Comparison of ENCODE assay signal across 7 mouse cellular contexts in genomic region chr12:83972117-83972516, GRCm38 (mm10). TPM values are rescaled to one million over a fixed set of nuclear protein-coding genes. Genes with fewer than 3 reads are reported as not detected.
DNase-seq lines count a peak whose midpoint lies in the region; ATAC-seq and TF ChIP-seq lines count a peak whose summit lies in the region.

No protein-coding gene starts in this region.

- DNase-seq in liver (no peak), G1E (ENCODE audit: low spot score) (peak; percentile 45)
- peak; percentile 66 for DNase-seq in embryo, embryonic 11 days
- peak; percentile 86 for DNase-seq in kidney, adult 9 months
- no peak for DNase-seq in c-Kit-positive CD71-positive TER-119-positive erythroid progenitor cells, embryonic 14.5 days (ENCODE audit: low spot score)

- WGBS in liver, embryonic 12.5 days (ENCODE audit: insufficient replicate concordance) = 36% methylated on average over 2 of the region's 2 CpGs
- 41% methylated on average over 2 of the region's 2 CpGs for WGBS in lung, embryonic 16.5 days

- H3K36me3 ChIP-seq in liver, embryonic 12.5 days = no peaks in the 10 kb centered on the region
- H3K36me3 ChIP-seq in G1E (replicated peaks) = no peaks in the 10 kb centered on the region
- H3K36me3 ChIP-seq in lung, embryonic 16.5 days (ENCODE audit: control insufficient read depth, insufficient read depth, low read length) = no peaks in the 10 kb centered on the region

- ATAC-seq in liver, embryonic 12.5 days = 0 out of 2 replicates have a peak, but pooled peaks have one; percentile 30
- ATAC-seq in G1E (ENCODE audit: extremely low read depth, insufficient number of reproducible peaks, low FRiP score, poor library complexity, severe bottlenecking) = no peak
- peak; percentile 69; the same call in 1 of the 2 replicates for ATAC-seq in lung, embryonic 16.5 days (ENCODE audit: low read depth)

- peak; percentile 6; the same call in 1 of the 2 replicates for TF ChIP-seq CTCF in G1E (IDR thresholded peaks at IDR 0.05; ENCODE audit: low read depth, low read length)

- H3K9me3 ChIP-seq in liver, embryonic 12.5 days (replicated peaks) = peaks cover 5% of the 10 kb centered on the region; the same call in 1 of the 2 replicates
- H3K9me3 ChIP-seq in G1E (replicated peaks) = peaks cover 7% of the 10 kb centered on the region
- no peaks in the 10 kb centered on the region for H3K9me3 ChIP-seq in lung, embryonic 16.5 days (ENCODE audit: control insufficient read depth, low read length)

- no peaks in the 10 kb centered on the region for H3K4me1 ChIP-seq in liver, embryonic 12.5 days
- H3K4me1 ChIP-seq in G1E (ENCODE audit: insufficient read depth, low read depth, low read length) = peaks cover 8% of the 10 kb centered on the region
- H3K4me1 ChIP-seq in lung, embryonic 16.5 days (replicated peaks; ENCODE audit: control insufficient read depth, insufficient read depth, low read length) = no peaks in the 10 kb centered on the region

- H3K9ac ChIP-seq in liver, embryonic 12.5 days = no peak overlapping the region
- no peak overlapping the region for H3K9ac ChIP-seq in lung, embryonic 16.5 days (ENCODE audit: low read length)

- H3K27me3 ChIP-seq in liver, embryonic 12.5 days (replicated peaks) = no peaks in the 10 kb centered on the region
- H3K27me3 ChIP-seq in G1E (ENCODE audit: insufficient read depth, low read length) = peaks cover 28% of the 10 kb centered on the region
- no peaks in the 10 kb centered on the region for H3K27me3 ChIP-seq in lung, embryonic 16.5 days (ENCODE audit: control insufficient read depth, insufficient read depth, low read depth, low read length)

- no peak overlapping the region for H3K27ac ChIP-seq in liver, embryonic 12.5 days
- no peak overlapping the region for H3K27ac ChIP-seq in lung, embryonic 16.5 days (ENCODE audit: low read length)

- H3K4me2 ChIP-seq in liver, embryonic 12.5 days = no peak overlapping the region
- no peak overlapping the region for H3K4me2 ChIP-seq in lung, embryonic 16.5 days (ENCODE audit: low read depth, low read length)

- H3K4me3 ChIP-seq in liver, embryonic 12.5 days = no peak overlapping the region
- no peak overlapping the region for H3K4me3 ChIP-seq in G1E (ENCODE audit: low read depth, low read length)
- no peak overlapping the region for H3K4me3 ChIP-seq in lung, embryonic 16.5 days (ENCODE audit: low read length)

RNA-seq across cellular contexts. Expression of gene Heatr4, which starts 12.5 kb away (rescaled TPM):
- not detected in 2 replicates for polyA plus RNA-seq in liver, embryonic 12.5 days (2016; fragmentation: Nextera tagmentation; extraction: Ambion mirVana)
- total RNA-seq in G1E (2014; fragmentation: Nextera tagmentation) (not detected in 2 replicates), G1E (2017) (0.06 and 0.22 TPM in 2 replicates)
- polyA plus RNA-seq in G1E (2012) = not detected in 2 replicates
- not detected in 2 replicates for polyA plus RNA-seq in lung, embryonic 16.5 days (2015; fragmentation: Nextera tagmentation; extraction: Ambion mirVana)

RNA-seq across cellular contexts. Expression of gene Acot2, which starts 15.5 kb away (rescaled TPM):
- 15.1 and 15.2 TPM in 2 replicates for polyA plus RNA-seq in liver, embryonic 12.5 days (2016; fragmentation: Nextera tagmentation; extraction: Ambion mirVana)
- not detected in 2 replicates for total RNA-seq in G1E (2014; fragmentation: Nextera tagmentation)
- 0.22 TPM in 1 of 2 replicates, not detected in the other for total RNA-seq in G1E (2017)
- polyA plus RNA-seq in G1E (2012) = 0.02 TPM in 1 of 2 replicates, not detected in the other
- polyA plus RNA-seq in lung, embryonic 16.5 days (2015; fragmentation: Nextera tagmentation; extraction: Ambion mirVana) = 40.9 and 43.6 TPM in 2 replicates

RNA-seq across cellular contexts. Expression of gene Riox1, which starts 21.7 kb away (rescaled TPM):
- polyA plus RNA-seq in liver, embryonic 12.5 days (2016; fragmentation: Nextera tagmentation; extraction: Ambion mirVana) = 22.3 and 22.8 TPM in 2 replicates
- total RNA-seq in G1E (2014; fragmentation: Nextera tagmentation) (25.8 and 30.6 TPM in 2 replicates), G1E (2017) (28.0 and 35.7 TPM in 2 replicates)
- polyA plus RNA-seq in G1E (2012) = 107 and 138 TPM in 2 replicates
- 8.1 and 8.9 TPM in 2 replicates for polyA plus RNA-seq in lung, embryonic 16.5 days (2015; fragmentation: Nextera tagmentation; extraction: Ambion mirVana)

RNA-seq across cellular contexts. Expression of gene Acot1, which starts 37.2 kb away (rescaled TPM):
- 26.6 and 31.3 TPM in 2 replicates for polyA plus RNA-seq in liver, embryonic 12.5 days (2016; fragmentation: Nextera tagmentation; extraction: Ambion mirVana)
- total RNA-seq in G1E (2014; fragmentation: Nextera tagmentation) = not detected in 2 replicates
- 0.11 TPM in 1 of 2 replicates, not detected in the other for total RNA-seq in G1E (2017)
- polyA plus RNA-seq in G1E (2012) = not detected in 2 replicates
- polyA plus RNA-seq in lung, embryonic 16.5 days (2015; fragmentation: Nextera tagmentation; extraction: Ambion mirVana) = 82.2 and 86.7 TPM in 2 replicates

RNA-seq across cellular contexts. Expression of gene Numb, which starts 50.4 kb away (rescaled TPM):
- polyA plus RNA-seq in liver, embryonic 12.5 days (2016; fragmentation: Nextera tagmentation; extraction: Ambion mirVana) = 17.7 and 18.4 TPM in 2 replicates
- total RNA-seq in G1E (2014; fragmentation: Nextera tagmentation) = 50.2 and 65.8 TPM in 2 replicates
- total RNA-seq in G1E (2017) = 52.8 and 58.1 TPM in 2 replicates
- 34.4 and 40.1 TPM in 2 replicates for polyA plus RNA-seq in G1E (2012)
- 46.1 and 46.6 TPM in 2 replicates for polyA plus RNA-seq in lung, embryonic 16.5 days (2015; fragmentation: Nextera tagmentation; extraction: Ambion mirVana)

Comparison
In these comparisons a context has a peak if more than half of its experiments do, and no peak if none do; other contexts are left out.
1. DNase-seq: peak in G1E (single experiment), embryo, embryonic 11 days (single experiment) and kidney, adult 9 months (single experiment); none in liver (single experiment) and c-Kit-positive CD71-positive TER-119-positive erythroid progenitor cells, embryonic 14.5 days (single experiment).
2. RNA of gene Acot2, which starts 15.5 kb away (polyA plus RNA-seq): 40.9 to 43.6 TPM in lung, embryonic 16.5 days and 15.1 to 15.2 TPM in liver, embryonic 12.5 days; 0.02 TPM in G1E; every median in the first group is over 10 times any median in the second.